Mouse (Mus musculus) forebrain, postnatal 0 days (tissue): ENCODE measurements around the gene Ctss. TPM values are rescaled to one million over a fixed set of nuclear protein-coding genes. Genes with fewer than 3 reads are reported as not detected.

Experiments used
- ATAC-seq: fragments of 200-750 bp; cut with Nextera tagmentation; 2 replicates; pipeline ENCODE4 v1.8.0; 2017; ENCODE audit warnings: mild to moderate bottlenecking, moderate library complexity
- DNase-seq: peaks from one replicate; pipeline ENCODE4 v3.0.0-alpha.2; 2015
- H3K27ac ChIP-seq: fragments of 300-500 bp; sonication (generic); 2 replicates; pipeline ENCODE4 v1.5.1; 2014; ENCODE audit warnings: low read depth, mild to moderate bottlenecking, antibody characterized with exemption, low read length, moderate library complexity, mixed read lengths
- H3K27me3 ChIP-seq: fragments of 300-500 bp; sonication (generic); 2 replicates; pipeline ENCODE4 v1.6.1; 2014; ENCODE audit warnings: mild to moderate bottlenecking, low read length, mixed read lengths; ENCODE audit not compliant: insufficient read depth
- H3K36me3 ChIP-seq: fragments of 300-500 bp; sonication (generic); 2 replicates; pipeline ENCODE4 v1.6.1; 2014; ENCODE audit warnings: mild to moderate bottlenecking, moderate library complexity; ENCODE audit not compliant: insufficient read depth
- H3K4me1 ChIP-seq: fragments of 300-500 bp; sonication (generic); 2 replicates; pipeline ENCODE4 v1.6.1; 2014; ENCODE audit warnings: antibody characterized with exemption; ENCODE audit not compliant: insufficient read depth
- H3K4me2 ChIP-seq: fragments of 300-500 bp; sonication (generic); 2 replicates; pipeline ENCODE4 v1.6.1; 2014; ENCODE audit warnings: low read depth, mild to moderate bottlenecking, moderate library complexity
- H3K4me3 ChIP-seq: fragments of 300-500 bp; sonication (generic); 2 replicates; pipeline ENCODE4 v1.5.1; 2014; ENCODE audit warnings: low read depth, low read length, mixed read lengths
- H3K9ac ChIP-seq: fragments of 300-500 bp; sonication (generic); 2 replicates; pipeline ENCODE4 v1.6.1; 2014; ENCODE audit warnings: mild to moderate bottlenecking
- H3K9me3 ChIP-seq: fragments of 300-500 bp; sonication (generic); 2 replicates; pipeline ENCODE4 v1.6.1; 2016; ENCODE audit warnings: low read length
- CTCF ChIP-seq: sonication (generic); IDR thresholded peaks from 2 replicates; pipeline ENCODE4 v1.5.1; 2016; ENCODE audit warnings: antibody characterized with exemption, control low read depth, low read depth
- WGBS: fragments of 180-500 bp; shearing (Covaris S2); extraction: QIAGEN DNeasy Blood & Tissue Kit; methylation state at CpG from one replicate; pipeline ENCODE4 v1.1.7; 2014; 5-methylcytosine and 5-hydroxymethylcytosine counted together
- polyA plus RNA-seq: library from polyadenylated mRNA; unstranded; fragments of >200 nt; fragmentation: Nextera tagmentation; extraction: Ambion mirVana; gene quantifications from 2 replicates; pipeline ENCODE4 v1.2.1, GENCODE M21; 2015
- total RNA-seq: library from RNA; depleted of rRNA; stranded (reverse); fragments of >200 nt; gene quantifications from 2 replicates; pipeline ENCODE4 v1.2.3, GENCODE M21; 2014; rRNA removed

The Ctss gene
- total and polyA plus RNA-seq, 2 experiments from 2014 or later, result 20.3 to 23.1 TPM

- H3K4me1 ChIP-seq, result no peaks in the 10 kb centered on the region
- H3K36me3 ChIP-seq, result 0 out of 2 replicates have a peak, but pooled peaks cover 3% of the 10 kb centered on the region
- DNase-seq (peak; percentile 97), ATAC-seq (peak; percentile 100)
- H3K27me3 ChIP-seq, result no peaks in the 10 kb centered on the region
- peak; percentile 34; the same call in 1 of the 2 replicates for TF ChIP-seq CTCF
- H3K9ac ChIP-seq, result peak within 1 kb of the TSS; percentile 56
- H3K9me3 ChIP-seq, result no peaks in the 10 kb centered on the region
- under 1% methylated on average over 12 of the region's 12 CpGs for WGBS
- peak within 1 kb of the TSS; percentile 59 for H3K4me2 ChIP-seq
- H3K4me3 ChIP-seq, result peak within 1 kb of the TSS; percentile 76
- peak within 1 kb of the TSS; percentile 60; the same call in 1 of the 2 replicates for H3K27ac ChIP-seq
Measured at GRCm38 (mm10) chr3:95588604-95589086, 62.1 kb downstream of the Ctss start, which contains the start of gene Golph3l. TSS of gene Golph3l (plus strand) at chr3:95588934.

GRCm38 (mm10) chr3:95598734-95599133 is 72.1 kb downstream of the Ctss start:
- Histone ChIP-seq H3K4me1 (no peaks in the 10 kb centered on the region), H3K9me3 (no peaks in the 10 kb centered on the region), H3K27ac (no peak overlapping the region), H3K27me3 (no peaks in the 10 kb centered on the region), H3K4me2 (no peak overlapping the region), H3K4me3 (no peak overlapping the region), H3K9ac (no peak overlapping the region), H3K36me3 (no peaks in the 10 kb centered on the region; the same call in none of the 2 replicates)
- ATAC-seq (no peak), DNase-seq (no peak)
- TF ChIP-seq CTCF, result no peak

GRCm38 (mm10) chr3:95601287-95601686 is 74.7 kb downstream of the Ctss start:
- Histone ChIP-seq H3K36me3 (no peaks in the 10 kb centered on the region; the same call in 1 of the 2 replicates), H3K4me3 (no peak overlapping the region), H3K4me1 (no peaks in the 10 kb centered on the region), H3K27me3 (no peaks in the 10 kb centered on the region), H3K4me2 (no peak overlapping the region), H3K9ac (no peak overlapping the region), H3K9me3 (no peaks in the 10 kb centered on the region), H3K27ac (no peak overlapping the region)
- WGBS, result 79% methylated on average over 3 of the region's 3 CpGs
- DNase-seq, result no peak
- TF ChIP-seq CTCF, result no peak
- ATAC-seq, result no peak

Other genes with a start within 250 kb of the Ctss start
- gene Mindy1, start 245.4 kb upstream of the Ctss start, total RNA-seq, result 29.5 and 35.4 TPM in 2 replicates
- 33.6 and 38.9 TPM in 2 replicates for gene Mindy1, start 245.4 kb upstream of the Ctss start, polyA plus RNA-seq
- 47.2 and 59.0 TPM in 2 replicates for gene Prune1, start 244.7 kb upstream of the Ctss start, total RNA-seq
- 51.4 and 60.4 TPM in 2 replicates for gene Prune1, start 244.7 kb upstream of the Ctss start, polyA plus RNA-seq
- 0.14 and 0.54 TPM in 2 replicates for gene Anxa9, start 219.6 kb upstream of the Ctss start, total RNA-seq
- 0.24 and 0.40 TPM in 2 replicates for gene Anxa9, start 219.6 kb upstream of the Ctss start, polyA plus RNA-seq
- 59.4 and 72.6 TPM in 2 replicates for gene Cers2, start 212.0 kb upstream of the Ctss start, total RNA-seq
- gene Cers2, start 212.0 kb upstream of the Ctss start, polyA plus RNA-seq, result 68.6 and 77.9 TPM in 2 replicates
- gene Setdb1, start 169.6 kb upstream of the Ctss start, total RNA-seq, result 49.9 and 56.1 TPM in 2 replicates
- 24.1 and 28.3 TPM in 2 replicates for gene Setdb1, start 169.6 kb upstream of the Ctss start, polyA plus RNA-seq
- not detected in 2 replicates for gene 4930558C23Rik, start 123.9 kb upstream of the Ctss start, total RNA-seq
- gene 4930558C23Rik, start 123.9 kb upstream of the Ctss start, polyA plus RNA-seq, result not detected in 2 replicates
- gene Arnt, start 92.4 kb upstream of the Ctss start, total RNA-seq, result 14.2 and 14.7 TPM in 2 replicates
- gene Arnt, start 92.4 kb upstream of the Ctss start, polyA plus RNA-seq, result 4.0 and 7.8 TPM in 2 replicates
- gene Ctsk, start 27.5 kb upstream of the Ctss start, total RNA-seq, result 6.5 and 16.5 TPM in 2 replicates
- 8.6 and 10.1 TPM in 2 replicates for gene Ctsk, start 27.5 kb upstream of the Ctss start, polyA plus RNA-seq
- not detected in 2 replicates for gene Hormad1, start 32.9 kb downstream of the Ctss start, total RNA-seq
- not detected in 2 replicates for gene Hormad1, start 32.9 kb downstream of the Ctss start, polyA plus RNA-seq
- gene Golph3l, start 62.1 kb downstream of the Ctss start, total RNA-seq, result 23.2 and 28.5 TPM in 2 replicates
- 18.2 and 19.2 TPM in 2 replicates for gene Golph3l, start 62.1 kb downstream of the Ctss start, polyA plus RNA-seq
- gene Ensa, start 98.2 kb downstream of the Ctss start, total RNA-seq, result 140 and 146 TPM in 2 replicates
- gene Ensa, start 98.2 kb downstream of the Ctss start, polyA plus RNA-seq, result 145 and 151 TPM in 2 replicates
- 131 and 137 TPM in 2 replicates for gene Mcl1, start 132.0 kb downstream of the Ctss start, total RNA-seq
- 42.9 and 46.6 TPM in 2 replicates for gene Mcl1, start 132.0 kb downstream of the Ctss start, polyA plus RNA-seq
- 0.81 and 1.8 TPM in 2 replicates for gene Adamtsl4, start 161.1 kb downstream of the Ctss start, total RNA-seq
- 0.67 and 2.0 TPM in 2 replicates for gene Adamtsl4, start 161.1 kb downstream of the Ctss start, polyA plus RNA-seq
- gene Ecm1, start 212.8 kb downstream of the Ctss start, total RNA-seq, result 3.3 and 4.8 TPM in 2 replicates
- 8.3 and 8.7 TPM in 2 replicates for gene Ecm1, start 212.8 kb downstream of the Ctss start, polyA plus RNA-seq
- gene Tars2, start 233.4 kb downstream of the Ctss start, total RNA-seq, result 40.2 and 52.6 TPM in 2 replicates
- gene Tars2, start 233.4 kb downstream of the Ctss start, polyA plus RNA-seq, result 36.5 and 41.2 TPM in 2 replicates